Mouse (Mus musculus): Measurements from ENCODE around the gene Nfatc2. TPM values are rescaled to one million over a fixed set of nuclear protein-coding genes. Genes with fewer than 3 reads are reported as not detected.

Gene Nfatc2
- total and polyA plus RNA-seq, 3 experiments = not detected

- Histone ChIP-seq H3K27me3 (ENCODE audit: control insufficient read depth in 1 of 2, insufficient read depth in 2 of 2, low read length in 2 of 2) (no peaks in the 10 kb centered on the region), H3K36me3 (ENCODE audit: control insufficient read depth in 1 of 2, insufficient read depth in 2 of 2, low read length in 2 of 2) (no peaks in the 10 kb centered on the region), H3K9me3 (replicated peaks; ENCODE audit: insufficient read depth, low read length) (no peaks in the 10 kb centered on the region), H3K27ac (ENCODE audit: control insufficient read depth, low read depth, low read length) (no peak overlapping the region), H3K4me3 (ENCODE audit: control insufficient read depth in 1 of 2, insufficient read depth in 1 of 2, low read depth in 2 of 2, low read length in 2 of 2) (no peak overlapping the region), H3K79me2 (ENCODE audit: control insufficient read depth, insufficient read depth, low read length, poor library complexity) (no peaks in the 10 kb centered on the region), H3K4me1 (ENCODE audit: control insufficient read depth in 1 of 2, insufficient read depth in 2 of 2, low read length in 2 of 2) (no peaks in the 10 kb centered on the region), H3K9ac (ENCODE audit: control insufficient read depth, low read depth, low read length, poor library complexity, severe bottlenecking) (no peak overlapping the region)
- no peak for TF ChIP-seq ZMIZ1 (IDR thresholded peaks at IDR 0.05; ENCODE audit: low read depth, low read length)
- TF ChIP-seq BHLHE40 (IDR thresholded peaks at IDR 0.05; ENCODE audit: borderline replicate concordance, low read depth, low read length) = no peak
- TF ChIP-seq TAL1 (IDR thresholded peaks at IDR 0.05; ENCODE audit: low read length) = no peak
- DNase-seq (ENCODE audit: low read depth, low spot score) = no peak
Measured at GRCm38 (mm10) chr2:168480692-168481091, 120.8 kb downstream of the Nfatc2 start.

- H3K36me3 ChIP-seq (ENCODE audit: control insufficient read depth in 1 of 2, insufficient read depth in 2 of 2, low read length in 2 of 2) = no peaks in the 10 kb centered on the region
- H3K9ac ChIP-seq (ENCODE audit: control insufficient read depth, low read depth, low read length, poor library complexity, severe bottlenecking) = no peak overlapping the region
- DNase-seq (ENCODE audit: low read depth, low spot score) = no peak
- H3K79me2 ChIP-seq (ENCODE audit: control insufficient read depth, insufficient read depth, low read length, poor library complexity) = no peaks in the 10 kb centered on the region
- H3K27ac ChIP-seq (ENCODE audit: control insufficient read depth, low read depth, low read length) = no peak overlapping the region
- H3K4me3 ChIP-seq (ENCODE audit: control insufficient read depth in 1 of 2, insufficient read depth in 1 of 2, low read depth in 2 of 2, low read length in 2 of 2) = no peak overlapping the region
- H3K27me3 ChIP-seq (ENCODE audit: control insufficient read depth in 1 of 2, insufficient read depth in 2 of 2, low read length in 2 of 2) = no peaks in the 10 kb centered on the region
- no peaks in the 10 kb centered on the region for H3K4me1 ChIP-seq (ENCODE audit: control insufficient read depth in 1 of 2, insufficient read depth in 2 of 2, low read length in 2 of 2)
- TF ChIP-seq MAX (IDR thresholded peaks at IDR 0.05; ENCODE audit: low read length) (no peak), CTCF (IDR thresholded peaks at IDR 0.05 in 2 of 3, conservative IDR thresholded peaks at IDR 0.05 in 1 of 3; ENCODE audit: control insufficient read depth in 1 of 3, insufficient read depth in 1 of 3, low read depth in 2 of 3, low read length in 3 of 3, poor library complexity in 1 of 3, severe bottlenecking in 1 of 3) (no peak), MEF2A (IDR thresholded peaks at IDR 0.05; ENCODE audit: extremely low read depth, insufficient replicate concordance, low read depth, low read length, poor library complexity, severe bottlenecking) (no peak), ZMIZ1 (IDR thresholded peaks at IDR 0.05; ENCODE audit: low read depth, low read length) (no peak), SMC3 (IDR thresholded peaks at IDR 0.05; ENCODE audit: low read depth, low read length) (no peak), MAZ (IDR thresholded peaks at IDR 0.05; ENCODE audit: low read depth, low read length) (no peak)
- H3K9me3 ChIP-seq (replicated peaks; ENCODE audit: insufficient read depth, low read length) = no peaks in the 10 kb centered on the region
Measured at GRCm38 (mm10) chr2:168479930-168480329, 121.5 kb downstream of the Nfatc2 start.

DNA sequence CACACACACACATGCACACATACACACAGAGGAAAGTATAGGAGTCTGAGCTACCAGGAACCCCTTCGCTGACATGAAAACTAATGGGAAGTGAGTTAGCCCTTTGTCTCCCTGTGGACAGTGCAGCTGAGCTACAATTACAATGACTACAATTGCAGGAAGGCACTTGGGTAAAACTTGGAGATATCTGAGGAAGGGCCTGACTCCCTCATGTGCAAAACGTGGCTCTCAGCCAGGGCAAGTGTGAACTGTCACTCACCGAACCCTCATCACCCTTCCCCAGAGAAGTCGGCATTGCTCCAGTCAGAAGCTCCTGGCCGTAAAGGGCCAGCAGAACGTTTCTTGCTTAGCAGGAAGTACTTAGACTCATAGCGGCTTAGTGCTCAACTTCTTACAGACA lies 123.0 kb downstream of the Nfatc2 start:
- Histone ChIP-seq H3K27ac (ENCODE audit: control insufficient read depth, low read depth, low read length) (no peak overlapping the region), H3K9me3 (replicated peaks; ENCODE audit: insufficient read depth, low read length) (no peaks in the 10 kb centered on the region), H3K79me2 (ENCODE audit: control insufficient read depth, insufficient read depth, low read length, poor library complexity) (no peaks in the 10 kb centered on the region), H3K4me1 (ENCODE audit: control insufficient read depth in 1 of 2, insufficient read depth in 2 of 2, low read length in 2 of 2) (no peaks in the 10 kb centered on the region), H3K4me3 (ENCODE audit: control insufficient read depth in 1 of 2, insufficient read depth in 1 of 2, low read depth in 2 of 2, low read length in 2 of 2) (no peak overlapping the region), H3K9ac (ENCODE audit: control insufficient read depth, low read depth, low read length, poor library complexity, severe bottlenecking) (no peak overlapping the region), H3K36me3 (ENCODE audit: control insufficient read depth in 1 of 2, insufficient read depth in 2 of 2, low read length in 2 of 2) (no peaks in the 10 kb centered on the region), H3K27me3 (ENCODE audit: control insufficient read depth in 1 of 2, insufficient read depth in 2 of 2, low read length in 2 of 2) (no peaks in the 10 kb centered on the region)
- no peak for TF ChIP-seq POLR2AphosphoS2 (IDR thresholded peaks at IDR 0.05; ENCODE audit: low read length)
- no peak for TF ChIP-seq CHD1 (IDR thresholded peaks at IDR 0.05; ENCODE audit: low read depth, low read length)
- no peak for TF ChIP-seq EP300 (IDR thresholded peaks at IDR 0.05; ENCODE audit: low read depth in 1 of 2, low read length in 2 of 2)
- no peak for TF ChIP-seq RAD21 (IDR thresholded peaks at IDR 0.05; ENCODE audit: low read depth, low read length)
- TF ChIP-seq ELF1 (IDR thresholded peaks at IDR 0.05; ENCODE audit: low read depth, low read length) = no peak
- no peak for TF ChIP-seq NELFE (IDR thresholded peaks at IDR 0.05; ENCODE audit: low read depth, low read length)
- no peak for TF ChIP-seq ZC3H11A (IDR thresholded peaks at IDR 0.05; ENCODE audit: low read depth, low read length)
- no peak for TF ChIP-seq SMC3 (IDR thresholded peaks at IDR 0.05; ENCODE audit: low read depth, low read length)
- no peak for DNase-seq (ENCODE audit: low read depth, low spot score)

Data from MEL (cell line).